Mouse (Mus musculus) C2C12 (cell line): Measurements from ENCODE around the gene Tnrc18. TPM values are rescaled to one million over a fixed set of nuclear protein-coding genes. Genes with fewer than 3 reads are reported as not detected.
A peak's percentile ranks its signal among the peaks of the same experiment; 100 is the strongest.

Source experiments
- H3K27me3 ChIP-seq: one replicate; pipeline ENCODE4 v1.6.1; 2011; ENCODE audit not compliant: control insufficient read depth, insufficient read depth, insufficient read length
- H3K36me3 ChIP-seq: one replicate; pipeline ENCODE4 v1.6.1; 2011; ENCODE audit not compliant: control insufficient read depth, insufficient read depth
- H3K4me3 ChIP-seq: one replicate; pipeline ENCODE4 v1.5.1; 2011; ENCODE audit warnings: mild to moderate bottlenecking, control low read depth; ENCODE audit not compliant: poor library complexity, insufficient read depth, severe bottlenecking
- H3K79me2 ChIP-seq: one replicate; pipeline ENCODE4 v1.6.1; 2011; ENCODE audit not compliant: control insufficient read depth, insufficient read depth
- H3K79me3 ChIP-seq: one replicate; pipeline ENCODE4 v1.6.1; 2011; ENCODE audit warnings: low read depth, control low read depth
- H3ac ChIP-seq: one replicate; pipeline ENCODE3; 2011; ENCODE audit warnings: low read depth; ENCODE audit not compliant: control insufficient read depth, insufficient read length
- CEBPB ChIP-seq: IDR thresholded peaks from one replicate; pipeline ENCODE4 v1.6.1; 2011; ENCODE audit warnings: low read depth, mild to moderate bottlenecking, control low read depth, moderate library complexity
- CTCF ChIP-seq: IDR thresholded peaks from one replicate; pipeline ENCODE4 v1.5.1; 2011; ENCODE audit not compliant: control insufficient read depth, insufficient read depth, insufficient read length
- FOSL1 ChIP-seq: IDR thresholded peaks from one replicate; pipeline ENCODE4 v1.8.0; 2011; ENCODE audit warnings: mild to moderate bottlenecking, low read length; ENCODE audit not compliant: poor library complexity, insufficient read depth, severe bottlenecking
- MAX ChIP-seq: IDR thresholded peaks from one replicate; pipeline ENCODE4 v1.6.1; 2011; ENCODE audit warnings: mild to moderate bottlenecking, control low read depth
- MYOD1 ChIP-seq: IDR thresholded peaks from one replicate; pipeline ENCODE4 v1.6.1; 2011; ENCODE audit warnings: low read depth; ENCODE audit not compliant: control insufficient read depth, insufficient read length
- MYOG ChIP-seq: IDR thresholded peaks from one replicate; pipeline ENCODE4 v1.6.1; 2011; ENCODE audit not compliant: control insufficient read depth, insufficient read length; ENCODE audit errors: extremely low read depth
- USF1 ChIP-seq: IDR thresholded peaks from one replicate; pipeline ENCODE4 v1.6.1; 2011; ENCODE audit warnings: low read depth, mild to moderate bottlenecking, control low read depth, moderate library complexity
- long read RNA-seq, 2 experiments: library from polyadenylated mRNA; unstranded; transcript quantifications; one replicate each; pipeline ENCODE4 v2.0.0; 2019 to 2020
- polyA plus RNA-seq: library from polyadenylated mRNA; unstranded; fragments of >200 nt; fragmentation: generic; extraction: Trizol; gene quantifications from one replicate; pipeline ENCODE4 v1.2.1, GENCODE M21; 2012; ENCODE audit warnings: missing spikeins

Gene Tnrc18
- polyA plus RNA-seq, result 44.3 TPM
- long read RNA-seq, experiment 1, partial matches to known transcripts, result 0 of 1 reads
- long read RNA-seq, experiment 1, other reads (novel, unspliced or antisense), result 1 of 1 reads
- long read RNA-seq, experiment 2, partial matches to known transcripts, result 6 of 14 reads
- long read RNA-seq, experiment 2, other reads (novel, unspliced or antisense), result 8 of 14 reads

DNA sequence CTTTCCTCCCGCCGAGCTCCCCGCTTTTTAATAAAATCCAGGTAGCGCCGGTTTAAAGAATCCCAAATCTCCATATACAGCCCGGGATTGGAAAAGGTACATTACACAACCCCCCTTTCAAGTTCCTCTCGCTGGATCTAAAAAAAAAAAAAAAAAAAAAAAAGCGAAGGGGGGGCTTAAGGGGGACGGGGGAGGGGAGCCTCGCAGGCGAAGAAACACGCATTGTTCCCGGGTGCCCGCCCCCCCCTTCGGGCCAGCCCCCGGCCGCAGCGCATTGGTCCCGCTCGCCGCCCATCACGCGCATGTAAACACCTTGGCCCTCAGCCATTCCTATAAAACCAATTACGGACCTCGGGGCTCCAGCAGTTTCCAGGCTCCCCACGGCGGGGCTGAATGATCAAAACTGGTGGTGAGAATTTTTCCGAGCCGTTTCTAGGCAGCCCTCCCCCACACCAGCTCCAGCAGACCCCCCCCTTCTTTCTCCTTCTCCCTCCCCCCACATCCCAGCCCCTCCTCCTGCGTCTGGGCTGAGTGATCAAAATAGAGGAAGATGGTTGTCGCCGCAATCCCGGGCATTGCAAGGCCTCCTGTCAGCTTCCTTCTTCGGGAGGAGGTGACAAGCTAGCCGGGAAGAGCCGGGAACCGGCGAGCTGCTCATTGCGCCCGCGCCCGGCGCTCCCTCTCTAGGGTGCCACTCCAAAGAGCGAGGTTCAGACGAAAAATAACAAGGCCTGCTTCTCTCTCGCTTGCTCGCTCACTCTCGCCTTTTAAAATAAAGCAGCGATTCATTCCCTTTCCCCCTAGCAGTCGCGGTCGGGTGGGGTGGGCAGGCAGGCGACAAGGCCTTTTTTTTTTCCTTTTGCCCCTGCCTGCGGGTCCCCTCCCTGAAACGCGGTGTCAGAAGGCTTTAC lies at the start of gene Tnrc18:
Gene Tnrc18, minus strand, starts transcription at position 139 of the 911 bp plus-strand sequence.
- Histone ChIP-seq H3K36me3 (peaks cover 5% of the 10 kb centered on the region), H3K79me3 (peaks cover 69% of the 10 kb centered on the region), H3K27me3 (no peaks in the 10 kb centered on the region), H3K4me3 (peak within 1 kb of the TSS; percentile 78), H3K79me2 (peaks cover 82% of the 10 kb centered on the region), H3ac (peak within 1 kb of the TSS; percentile 84)
- TF ChIP-seq MAX (peak; percentile 42), CEBPB (peak; percentile 64), MYOG (no peak)

- H3ac ChIP-seq, result no peak overlapping the region
- no peaks in the 10 kb centered on the region for H3K79me2 ChIP-seq
- TF ChIP-seq USF1 (no peak), MYOG (no peak), FOSL1 (no peak), MAX (no peak), CTCF (no peak), MYOD1 (no peak), CEBPB (no peak)
- H3K27me3 ChIP-seq, result no peaks in the 10 kb centered on the region
- no peaks in the 10 kb centered on the region for H3K36me3 ChIP-seq
- H3K79me3 ChIP-seq, result no peaks in the 10 kb centered on the region
- no peak overlapping the region for H3K4me3 ChIP-seq
Measured at GRCm38 (mm10) chr5:142857763-142858229, 40.3 kb upstream of the Tnrc18 start.

DNA sequence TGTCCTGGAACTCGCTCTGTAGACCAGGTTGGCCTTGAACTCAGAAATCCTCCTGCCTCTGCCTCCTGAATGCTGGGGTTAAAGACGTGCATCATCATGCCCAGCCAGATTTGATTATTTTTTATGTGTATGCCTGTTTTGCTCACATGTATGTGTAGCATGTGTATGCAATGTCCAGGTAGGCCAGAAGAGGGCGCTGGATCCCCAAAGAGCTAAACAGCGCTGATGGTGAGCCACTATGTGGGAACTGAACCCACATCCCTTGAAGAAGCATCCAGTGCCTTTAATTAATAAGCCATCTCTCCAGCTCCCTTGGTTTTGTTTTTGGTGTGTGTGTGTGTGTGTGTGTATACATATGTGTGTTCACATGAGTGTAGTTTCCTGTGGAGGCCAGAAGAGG lies 38.9 kb upstream of the Tnrc18 start:
- H3K27me3 ChIP-seq, result no peaks in the 10 kb centered on the region
- H3K79me2 ChIP-seq, result no peaks in the 10 kb centered on the region
- H3K4me3 ChIP-seq, result no peak overlapping the region
- no peaks in the 10 kb centered on the region for H3K79me3 ChIP-seq
- H3ac ChIP-seq, result no peak overlapping the region
- H3K36me3 ChIP-seq, result no peaks in the 10 kb centered on the region
- no peak for TF ChIP-seq FOSL1
- no peak for TF ChIP-seq USF1
- no peak for TF ChIP-seq MAX
- no peak for TF ChIP-seq CTCF
- no peak for TF ChIP-seq CEBPB
- no peak for TF ChIP-seq MYOG
- TF ChIP-seq MYOD1, result no peak

DNA sequence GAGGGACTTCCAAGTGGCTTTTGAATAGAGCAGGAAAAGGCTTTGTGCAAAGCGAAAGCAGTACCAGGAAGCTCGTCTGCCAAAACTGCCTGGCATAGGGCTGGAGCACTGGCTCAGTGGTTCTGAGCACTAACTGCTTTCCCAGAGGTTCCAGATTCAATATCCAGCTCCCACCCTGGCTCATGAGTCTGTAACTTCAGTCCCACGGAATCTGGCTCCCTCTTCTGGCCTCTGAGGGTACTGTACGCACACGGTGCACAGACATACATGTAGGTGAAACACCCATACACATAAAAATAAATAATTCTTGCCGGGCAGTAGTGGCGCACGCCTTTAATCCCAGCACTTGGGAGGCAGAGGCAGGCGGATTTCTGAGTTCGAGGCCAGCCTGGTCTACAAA lies 37.4 kb upstream of the Tnrc18 start:
- no peak overlapping the region for H3ac ChIP-seq
- TF ChIP-seq CTCF, result no peak
- TF ChIP-seq FOSL1, result no peak
- no peak for TF ChIP-seq MYOD1
- no peak for TF ChIP-seq MAX
- TF ChIP-seq CEBPB, result no peak
- no peak for TF ChIP-seq USF1
- TF ChIP-seq MYOG, result no peak
- no peaks in the 10 kb centered on the region for H3K27me3 ChIP-seq
- no peaks in the 10 kb centered on the region for H3K36me3 ChIP-seq
- H3K79me2 ChIP-seq, result no peaks in the 10 kb centered on the region
- no peak overlapping the region for H3K4me3 ChIP-seq
- H3K79me3 ChIP-seq, result no peaks in the 10 kb centered on the region

- H3K36me3 ChIP-seq, result no peaks in the 10 kb centered on the region
- H3K79me2 ChIP-seq, result no peaks in the 10 kb centered on the region
- no peak for TF ChIP-seq MYOG
- no peak for TF ChIP-seq CEBPB
- TF ChIP-seq USF1, result no peak
- TF ChIP-seq CTCF, result no peak
- no peak for TF ChIP-seq FOSL1
- no peak for TF ChIP-seq MAX
- TF ChIP-seq MYOD1, result no peak
- no peaks in the 10 kb centered on the region for H3K79me3 ChIP-seq
- no peaks in the 10 kb centered on the region for H3K27me3 ChIP-seq
- H3ac ChIP-seq, result no peak overlapping the region
- H3K4me3 ChIP-seq, result no peak overlapping the region
Measured at GRCm38 (mm10) chr5:142853585-142853984, 36.1 kb upstream of the Tnrc18 start.
